Mouse (Mus musculus) CH12.LX (cell line): Measurements from ENCODE around the gene Cfap77.

ENCODE experiments used
- CHD2 ChIP-seq: IDR thresholded peaks from 2 replicates; pipeline ENCODE4 v1.6.1; 2011; ENCODE audit warnings: low read length, improper control_type of control experiment
- CTCF ChIP-seq, 2 experiments: IDR thresholded peaks in 1 of 2; conservative IDR thresholded peaks in 1 of 2; 2 replicates each; pipeline ENCODE4 v1.5.1; 2011 to 2012; ENCODE audit warnings: low read depth in 2 of 2, low read length in 2 of 2, improper control_type of control experiment in 1 of 2, inconsistent platforms in 1 of 2, mild to moderate bottlenecking in 1 of 2, moderate library complexity in 1 of 2
- EP300 ChIP-seq: IDR thresholded peaks from 2 replicates; pipeline ENCODE4 v1.6.1; 2011; ENCODE audit warnings: low read length, improper control_type of control experiment
- GABPA ChIP-seq: IDR thresholded peaks from 2 replicates; pipeline ENCODE4 v1.6.1; 2012; ENCODE audit warnings: low read depth, low read length, improper control_type of control experiment, inconsistent platforms; ENCODE audit not compliant: insufficient replicate concordance
- MAX ChIP-seq: IDR thresholded peaks from 2 replicates; pipeline ENCODE4 v1.6.1; 2011; ENCODE audit warnings: low read length, improper control_type of control experiment
- MXI1 ChIP-seq: IDR thresholded peaks from 2 replicates; pipeline ENCODE4 v1.6.1; 2011; ENCODE audit warnings: mild to moderate bottlenecking, low read depth, low read length, improper control_type of control experiment
- MYC ChIP-seq: IDR thresholded peaks from 2 replicates; pipeline ENCODE4 v1.6.1; 2011; ENCODE audit warnings: low read depth, mild to moderate bottlenecking, improper control_type of control experiment, low read length
- NELFE ChIP-seq: IDR thresholded peaks from 2 replicates; pipeline ENCODE4 v1.6.1; 2011; ENCODE audit warnings: low read depth, low read length, improper control_type of control experiment
- POLR2A ChIP-seq: IDR thresholded peaks from 2 replicates; pipeline ENCODE4 v1.6.1; 2011; ENCODE audit warnings: low read depth, mild to moderate bottlenecking, improper control_type of control experiment, low read length
- POLR2AphosphoS2 ChIP-seq: IDR thresholded peaks from 2 replicates; pipeline ENCODE4 v1.6.1; 2011; ENCODE audit warnings: low read depth, low read length, improper control_type of control experiment
- RAD21 ChIP-seq: IDR thresholded peaks from 2 replicates; pipeline ENCODE4 v1.6.1; 2011; ENCODE audit warnings: low read depth, mild to moderate bottlenecking, low read length, improper control_type of control experiment, moderate library complexity
- UBTF ChIP-seq: IDR thresholded peaks from 2 replicates; pipeline ENCODE4 v1.6.1; 2012; ENCODE audit warnings: low read depth, mild to moderate bottlenecking, inconsistent platforms, low read length, improper control_type of control experiment, moderate library complexity

DNA sequence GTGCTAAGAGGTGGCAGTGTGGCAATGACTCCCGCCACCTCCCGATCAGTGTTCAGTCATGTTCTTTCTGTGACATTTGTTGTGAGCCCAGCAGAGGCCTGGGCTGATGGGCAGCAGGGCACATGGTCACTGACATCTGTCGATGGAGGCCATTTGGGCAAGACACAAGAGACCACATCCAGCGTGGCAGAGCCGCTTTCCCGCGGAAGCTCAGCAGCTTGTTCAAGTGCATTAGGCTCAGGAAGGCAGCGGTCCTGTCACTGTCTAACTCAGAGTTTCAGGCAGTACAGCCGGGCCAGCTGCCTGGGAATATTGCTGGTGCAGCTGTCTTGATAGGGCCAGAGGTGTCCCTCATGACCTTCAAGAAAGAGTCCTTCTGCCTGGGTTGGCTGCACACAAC lies 100.3 kb downstream of the Cfap77 start:
- no peak for TF ChIP-seq UBTF
- TF ChIP-seq POLR2A: no peak
- TF ChIP-seq MYC: no peak
- TF ChIP-seq GABPA: no peak
- TF ChIP-seq CTCF (conservative IDR thresholded peaks at IDR 0.05 in 1 of 2, IDR thresholded peaks at IDR 0.05 in 1 of 2; ENCODE audit: low read depth in 2 of 2, low read length in 2 of 2): no peak
- no peak for TF ChIP-seq POLR2AphosphoS2
- no peak for TF ChIP-seq RAD21
- no peak for TF ChIP-seq MAX
- no peak for TF ChIP-seq EP300
- no peak for TF ChIP-seq MXI1
- no peak for TF ChIP-seq NELFE
- no peak for TF ChIP-seq CHD2
